Mouse (Mus musculus) spleen, adult 18-20 months (tissue): ENCODE measurements at regions not wholly inside any gene's neighbourhood (a gene's known extent, or its start where the extent isn't known, plus 50 kb on each side); places are given as distances from the start of the nearest gene placed in this dataset.

Experiments used
- DNase-seq, 2 experiments: peaks; one replicate each; pipeline ENCODE4 v3.0.0; 2022; ENCODE audit warnings: mixed read lengths in 2 of 2

- DNase-seq, result no peak
Measured at GRCm38 (mm10) chr9:71355721-71356120, 130.0 kb downstream of the Polr2m start.
